Mouse (Mus musculus): ENCODE results near the gene Apoe. TPM values are rescaled to one million over a fixed set of nuclear protein-coding genes. Genes with fewer than 3 reads are reported as not detected.

Apoe gene
- polyA plus RNA-seq, 1 experiment, result 16,533 TPM

GRCm38 (mm10) chr7:19702859-19703555 lies 4.0 kb upstream of the Apoe start:
- Histone ChIP-seq H3K4me1 (ENCODE audit: control insufficient read depth, insufficient read depth, low read length) (peaks cover 16% of the 10 kb centered on the region), H3K27ac (ENCODE audit: insufficient read depth, low read depth, low read length) (no peak overlapping the region), H3K4me3 (ENCODE audit: insufficient read depth, low read length) (no peak overlapping the region)
- TF ChIP-seq POLR2A (IDR thresholded peaks at IDR 0.05; ENCODE audit: borderline replicate concordance, low read depth, low read length) (no peak), CTCF (IDR thresholded peaks at IDR 0.05; ENCODE audit: low read depth, low read length) (no peak)

GRCm38 (mm10) chr7:19701069-19701761 lies 2.2 kb upstream of the Apoe start:
- Histone ChIP-seq H3K4me3 (ENCODE audit: insufficient read depth, low read length) (no peak overlapping the region), H3K27ac (ENCODE audit: insufficient read depth, low read depth, low read length) (peak overlapping the region; percentile 96), H3K4me1 (ENCODE audit: control insufficient read depth, insufficient read depth, low read length) (peaks cover 17% of the 10 kb centered on the region)
- TF ChIP-seq POLR2A (IDR thresholded peaks at IDR 0.05; ENCODE audit: borderline replicate concordance, low read depth, low read length) (no peak), CTCF (IDR thresholded peaks at IDR 0.05; ENCODE audit: low read depth, low read length) (peak; percentile 47; the same call in 1 of the 2 replicates)

- TF ChIP-seq POLR2A (IDR thresholded peaks at IDR 0.05; ENCODE audit: borderline replicate concordance, low read depth, low read length) (no peak), CTCF (IDR thresholded peaks at IDR 0.05; ENCODE audit: low read depth, low read length) (no peak)
- peak overlapping the region; percentile 96 for H3K27ac ChIP-seq (ENCODE audit: insufficient read depth, low read depth, low read length)
Measured at GRCm38 (mm10) chr7:19700299-19701068, 1.5 kb upstream of the Apoe start.

GRCm38 (mm10) chr7:19699827-19700148 lies 800 bp upstream of the Apoe start:
- H3K4me1 ChIP-seq (ENCODE audit: control insufficient read depth, insufficient read depth, low read length), result peaks cover 29% of the 10 kb centered on the region
- TF ChIP-seq POLR2A (IDR thresholded peaks at IDR 0.05; ENCODE audit: borderline replicate concordance, low read depth, low read length) (no peak), CTCF (IDR thresholded peaks at IDR 0.05; ENCODE audit: low read depth, low read length) (no peak)
- H3K4me3 ChIP-seq (ENCODE audit: insufficient read depth, low read length), result no peak overlapping the region

More at GRCm38 (mm10) chr7:19700299-19701068, 1.5 kb upstream of the Apoe start:
- peaks cover 23% of the 10 kb centered on the region for H3K4me1 ChIP-seq (ENCODE audit: control insufficient read depth, insufficient read depth, low read length)
- H3K4me3 ChIP-seq (ENCODE audit: insufficient read depth, low read length), result no peak overlapping the region

GRCm38 (mm10) chr7:19697949-19698906 lies 760 bp downstream of the Apoe start:
- Histone ChIP-seq H3K27ac (ENCODE audit: insufficient read depth, low read depth, low read length) (peak overlapping the region; percentile 96), H3K4me1 (ENCODE audit: control insufficient read depth, insufficient read depth, low read length) (peaks cover 43% of the 10 kb centered on the region), H3K4me3 (ENCODE audit: insufficient read depth, low read length) (peak overlapping the region; percentile 92)
- no peak for TF ChIP-seq POLR2A (IDR thresholded peaks at IDR 0.05; ENCODE audit: borderline replicate concordance, low read depth, low read length)
- no peak for TF ChIP-seq CTCF (IDR thresholded peaks at IDR 0.05; ENCODE audit: low read depth, low read length)

More at GRCm38 (mm10) chr7:19699827-19700148, 800 bp upstream of the Apoe start:
- peak overlapping the region; percentile 96 for H3K27ac ChIP-seq (ENCODE audit: insufficient read depth, low read depth, low read length)

GRCm38 (mm10) chr7:19696336-19696873 lies 2.6 kb downstream of the Apoe start:
- H3K4me3 ChIP-seq (ENCODE audit: insufficient read depth, low read length), result peak overlapping the region; percentile 92
- H3K27ac ChIP-seq (ENCODE audit: insufficient read depth, low read depth, low read length), result peak overlapping the region; percentile 98; the same call in 1 of the 2 replicates
- H3K4me1 ChIP-seq (ENCODE audit: control insufficient read depth, insufficient read depth, low read length), result peaks cover 53% of the 10 kb centered on the region
- no peak for TF ChIP-seq CTCF (IDR thresholded peaks at IDR 0.05; ENCODE audit: low read depth, low read length)
- no peak for TF ChIP-seq POLR2A (IDR thresholded peaks at IDR 0.05; ENCODE audit: borderline replicate concordance, low read depth, low read length)

- TF ChIP-seq CTCF (IDR thresholded peaks at IDR 0.05; ENCODE audit: low read depth, low read length) (no peak), POLR2A (IDR thresholded peaks at IDR 0.05; ENCODE audit: borderline replicate concordance, low read depth, low read length) (no peak)
- Histone ChIP-seq H3K4me1 (ENCODE audit: control insufficient read depth, insufficient read depth, low read length) (peaks cover 52% of the 10 kb centered on the region), H3K4me3 (ENCODE audit: insufficient read depth, low read length) (peak overlapping the region; percentile 92), H3K27ac (ENCODE audit: insufficient read depth, low read depth, low read length) (peak overlapping the region; percentile 98)
Measured at GRCm38 (mm10) chr7:19695881-19696280, 3.1 kb downstream of the Apoe start.

- H3K4me3 ChIP-seq (ENCODE audit: insufficient read depth, low read length), result no peak overlapping the region
- peak overlapping the region; percentile 98 for H3K27ac ChIP-seq (ENCODE audit: insufficient read depth, low read depth, low read length)
- TF ChIP-seq POLR2A (IDR thresholded peaks at IDR 0.05; ENCODE audit: borderline replicate concordance, low read depth, low read length) (no peak), CTCF (IDR thresholded peaks at IDR 0.05; ENCODE audit: low read depth, low read length) (no peak)
- peaks cover 45% of the 10 kb centered on the region for H3K4me1 ChIP-seq (ENCODE audit: control insufficient read depth, insufficient read depth, low read length)
Measured at GRCm38 (mm10) chr7:19695213-19695594, 3.8 kb downstream of the Apoe start.
